Mouse (Mus musculus) splenic B cell, adult 2 months (primary cell): Measurements from ENCODE around the gene Gm21094.
"Not testable (repeated sequence)": the region's sequence is repeated elsewhere in the genome, so short reads cannot be mapped to it uniquely, and the experiment has no call there.

Experiments
- DNase-seq: peaks from one replicate; pipeline ENCODE4 v3.0.0-alpha.2; 2011; ENCODE audit warnings: low read depth, low spot score
- H3K27me3 ChIP-seq: 2 replicates; pipeline ENCODE4 v1.6.1; 2012; ENCODE audit warnings: mild to moderate bottlenecking, low read length, moderate library complexity, mixed read lengths; ENCODE audit not compliant: control insufficient read depth, poor library complexity, insufficient read depth, severe bottlenecking
- H3K36me3 ChIP-seq: 2 replicates; pipeline ENCODE4 v1.6.1; 2012; ENCODE audit warnings: mild to moderate bottlenecking, low read length, moderate library complexity, mixed read lengths; ENCODE audit not compliant: control insufficient read depth, poor library complexity, insufficient read depth, severe bottlenecking

The Gm21094 gene

DNA sequence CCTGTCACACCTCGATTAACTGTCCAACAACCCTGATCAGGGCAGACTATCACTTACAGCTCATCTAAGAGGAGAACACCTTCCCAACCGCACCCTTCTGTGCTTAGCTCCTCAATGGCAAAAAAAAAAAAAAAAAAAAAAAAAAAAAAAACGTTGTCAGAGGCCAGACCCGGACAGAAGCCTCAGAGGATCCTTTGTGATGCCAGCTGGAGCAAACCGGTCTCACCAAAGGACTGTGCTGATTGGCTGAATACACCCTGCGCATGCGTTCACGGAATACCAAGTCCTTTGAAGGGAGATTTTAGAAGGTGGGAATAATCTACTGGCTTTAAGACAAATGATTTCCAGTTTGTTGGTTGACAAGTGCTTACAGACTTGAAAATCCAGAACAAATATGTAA, at the start of gene Gm21094:
Gm21094 (minus strand) TSS at position 101 of the 400 bp plus-strand sequence.
- not testable (repeated sequence) for H3K27me3 ChIP-seq, H3K36me3 ChIP-seq, DNase-seq
